Mouse (Mus musculus) embryonic facial prominence, embryonic 12.5 days (tissue): ENCODE measurements around the gene Msantd1. TPM values are rescaled to one million over a fixed set of nuclear protein-coding genes. Genes with fewer than 3 reads are reported as not detected.

Source experiments
- ATAC-seq: fragments of 200-750 bp; cut with Nextera tagmentation; 2 replicates; pipeline ENCODE4 v1.8.0; 2017; ENCODE audit not compliant: insufficient number of reproducible peaks, insufficient read depth, low FRiP score, low TSS enrichment
- H3K27ac ChIP-seq: fragments of 300-500 bp; sonication (generic); 2 replicates; pipeline ENCODE4 v1.5.1; 2016; ENCODE audit warnings: mild to moderate bottlenecking
- H3K27me3 ChIP-seq: fragments of 300-500 bp; sonication (generic); 2 replicates; pipeline ENCODE4 v1.6.1; 2016; ENCODE audit warnings: mild to moderate bottlenecking, moderate library complexity
- H3K36me3 ChIP-seq: fragments of 300-500 bp; sonication (generic); 2 replicates; pipeline ENCODE4 v1.6.1; 2016; ENCODE audit warnings: mild to moderate bottlenecking
- H3K4me1 ChIP-seq: fragments of 300-500 bp; sonication (generic); 2 replicates; pipeline ENCODE4 v1.6.1; 2016
- H3K4me2 ChIP-seq: fragments of 300-500 bp; sonication (generic); replicated peaks from 2 replicates; pipeline ENCODE4 v1.6.1; 2016; ENCODE audit warnings: mild to moderate bottlenecking, moderate library complexity
- H3K4me3 ChIP-seq: fragments of 300-500 bp; sonication (generic); 2 replicates; pipeline ENCODE4 v1.5.1; 2016; ENCODE audit warnings: mild to moderate bottlenecking
- H3K9ac ChIP-seq: fragments of 300-500 bp; sonication (generic); 2 replicates; pipeline ENCODE4 v1.6.1; 2016; ENCODE audit warnings: mild to moderate bottlenecking, moderate library complexity
- H3K9me3 ChIP-seq: fragments of 300-500 bp; sonication (generic); 2 replicates; pipeline ENCODE4 v1.6.1; 2016; ENCODE audit warnings: mild to moderate bottlenecking, moderate library complexity
- WGBS: fragments of 180-500 bp; shearing (Covaris S2); methylation state at CpG from one replicate; pipeline ENCODE4 v1.1.7; 2016; 5-methylcytosine and 5-hydroxymethylcytosine counted together
- polyA plus RNA-seq: library from polyadenylated mRNA; unstranded; fragments of >200 nt; fragmentation: Nextera tagmentation; extraction: Ambion mirVana; gene quantifications from 2 replicates; pipeline ENCODE4 v1.2.1, GENCODE M21; 2016

The Msantd1 gene
- polyA plus RNA-seq, 1 experiment from 2014 or later = 0.59 TPM

- WGBS = 94% methylated on average over 8 of the region's 8 CpGs
- Histone ChIP-seq H3K4me2 (peak overlapping the region; percentile 64), H3K27ac (no peak overlapping the region), H3K4me3 (peak overlapping the region; percentile 92; the same call in 1 of the 2 replicates), H3K9ac (0 out of 2 replicates have a peak overlapping the region, but pooled peaks have one; percentile 97), H3K36me3 (peaks cover 12% of the 10 kb centered on the region), H3K4me1 (peaks cover 21% of the 10 kb centered on the region), H3K27me3 (no peaks in the 10 kb centered on the region), H3K9me3 (0 out of 2 replicates have a peak, but pooled peaks cover 7% of the 10 kb centered on the region)
- ATAC-seq = no peak
Measured at GRCm38 (mm10) chr5:34951161-34951834, 43.5 kb downstream of the Msantd1 start.

GRCm38 (mm10) chr5:34954508-34954907 lies 46.7 kb downstream of the Msantd1 start:
- no peak overlapping the region for H3K4me3 ChIP-seq
- H3K27me3 ChIP-seq = no peaks in the 10 kb centered on the region
- H3K4me2 ChIP-seq = no peak overlapping the region
- H3K9me3 ChIP-seq = 0 out of 2 replicates have a peak, but pooled peaks cover 7% of the 10 kb centered on the region
- H3K36me3 ChIP-seq = peaks cover 12% of the 10 kb centered on the region
- WGBS = 80% methylated on average over 6 of the region's 6 CpGs
- ATAC-seq = no peak
- peaks cover 34% of the 10 kb centered on the region for H3K4me1 ChIP-seq
- H3K27ac ChIP-seq = no peak overlapping the region
- H3K9ac ChIP-seq = no peak overlapping the region

DNA sequence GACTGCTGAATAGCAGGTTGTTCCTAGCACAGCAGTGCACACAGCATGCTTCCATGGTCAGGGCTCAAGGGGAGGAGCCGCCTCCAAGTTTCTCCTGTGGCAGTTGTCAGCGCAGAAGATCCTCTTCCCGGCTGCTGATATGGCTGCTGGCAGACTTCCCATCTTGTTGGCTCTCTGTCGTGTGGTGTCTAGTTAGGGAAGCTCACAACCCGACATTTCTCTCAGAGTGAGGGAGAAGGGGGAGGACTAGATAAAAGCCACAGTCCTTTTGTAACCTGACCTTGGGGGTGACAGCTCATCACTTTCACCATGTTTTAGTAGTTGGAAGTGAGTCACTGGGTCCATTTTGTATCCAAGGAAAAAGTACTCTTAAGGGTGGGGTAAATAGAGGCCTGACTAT lies 47.8 kb downstream of the Msantd1 start:
- Histone ChIP-seq H3K9ac (no peak overlapping the region), H3K4me1 (peaks cover 36% of the 10 kb centered on the region), H3K27ac (no peak overlapping the region), H3K9me3 (0 out of 2 replicates have a peak, but pooled peaks cover 7% of the 10 kb centered on the region), H3K36me3 (peaks cover 12% of the 10 kb centered on the region), H3K4me3 (no peak overlapping the region), H3K27me3 (no peaks in the 10 kb centered on the region), H3K4me2 (no peak overlapping the region)
- no peak for ATAC-seq
- WGBS = 76% methylated on average over 5 of the region's 5 CpGs

DNA sequence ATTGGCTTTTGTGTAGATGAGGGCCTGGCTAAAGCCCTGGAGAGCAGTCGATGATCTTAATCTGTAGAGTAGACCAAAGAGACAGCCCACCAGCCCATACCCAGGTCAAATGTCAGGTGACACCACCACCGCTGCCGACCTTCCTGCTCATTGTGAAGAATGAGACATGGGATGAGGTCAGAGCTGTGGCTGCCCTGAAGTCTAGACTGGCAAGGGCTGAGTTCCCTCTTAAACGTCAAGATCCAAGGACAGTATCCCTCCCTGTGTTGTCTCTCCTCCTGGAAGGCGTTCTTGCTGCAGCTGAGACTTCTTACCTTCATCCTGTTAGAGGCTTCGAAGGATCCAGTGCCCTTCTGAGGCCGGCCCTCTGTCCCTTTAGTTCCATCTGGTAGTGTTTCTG lies 48.3 kb downstream of the Msantd1 start:
- peaks cover 30% of the 10 kb centered on the region for H3K4me1 ChIP-seq
- no peak overlapping the region for H3K4me2 ChIP-seq
- H3K27ac ChIP-seq = no peak overlapping the region
- 0 out of 2 replicates have a peak, but pooled peaks cover 7% of the 10 kb centered on the region for H3K9me3 ChIP-seq
- H3K36me3 ChIP-seq = peaks cover 11% of the 10 kb centered on the region
- H3K27me3 ChIP-seq = no peaks in the 10 kb centered on the region
- WGBS = 81% methylated on average over 7 of the region's 7 CpGs
- H3K9ac ChIP-seq = no peak overlapping the region
- H3K4me3 ChIP-seq = no peak overlapping the region
- no peak for ATAC-seq

DNA sequence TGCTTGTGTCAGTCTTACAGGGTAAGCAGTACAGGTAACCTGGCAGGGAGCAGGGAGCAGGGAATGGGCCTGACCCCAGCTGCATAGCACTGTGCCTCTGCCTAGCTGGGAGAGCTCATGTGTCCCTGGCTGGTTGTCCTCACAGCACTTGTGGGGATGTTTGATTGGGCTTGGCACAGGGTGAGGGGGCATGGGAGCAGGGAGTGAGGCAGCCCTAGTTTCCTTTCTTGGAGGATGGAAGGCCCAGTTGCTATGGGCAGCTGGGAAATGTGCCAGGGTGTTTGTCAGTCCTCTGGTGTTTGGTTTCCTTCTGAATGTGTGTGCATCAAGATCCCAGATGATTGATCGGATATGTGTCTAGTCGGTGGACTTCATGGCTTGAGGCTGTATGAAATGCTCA lies 49.2 kb downstream of the Msantd1 start:
- H3K4me2 ChIP-seq = no peak overlapping the region
- H3K27me3 ChIP-seq = no peaks in the 10 kb centered on the region
- H3K4me1 ChIP-seq = peaks cover 29% of the 10 kb centered on the region
- 76% methylated on average over 2 of the region's 2 CpGs for WGBS
- H3K36me3 ChIP-seq = peaks cover 6% of the 10 kb centered on the region
- ATAC-seq = no peak
- H3K27ac ChIP-seq = no peak overlapping the region
- H3K4me3 ChIP-seq = no peak overlapping the region
- H3K9ac ChIP-seq = no peak overlapping the region
- 0 out of 2 replicates have a peak, but pooled peaks cover 7% of the 10 kb centered on the region for H3K9me3 ChIP-seq

DNA sequence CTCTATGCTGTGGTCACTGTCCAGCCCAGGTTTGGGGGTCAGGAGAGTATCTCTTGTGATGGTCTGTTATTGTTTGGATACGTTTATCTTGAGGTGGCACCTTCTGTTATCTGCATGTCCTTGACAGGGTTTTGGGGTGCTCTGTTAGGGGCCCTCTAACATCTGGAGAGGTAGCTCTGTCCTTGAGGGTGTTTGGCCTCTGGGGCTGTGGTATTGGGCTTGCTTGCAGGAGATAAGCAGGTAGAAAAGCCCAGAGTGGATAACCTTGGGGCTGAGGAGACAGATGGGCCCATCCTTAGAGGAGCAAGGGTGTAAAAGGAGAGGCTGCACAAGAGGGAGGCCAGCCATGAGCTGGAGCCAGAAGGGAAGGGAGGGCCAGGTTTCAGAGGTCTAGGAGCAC lies 52.2 kb downstream of the Msantd1 start:
- no peaks in the 10 kb centered on the region for H3K27me3 ChIP-seq
- WGBS = 67% methylated on average over 1 of the region's 1 CpGs
- peaks cover 29% of the 10 kb centered on the region for H3K4me1 ChIP-seq
- H3K9me3 ChIP-seq = no peaks in the 10 kb centered on the region
- no peak overlapping the region for H3K4me2 ChIP-seq
- no peak for ATAC-seq
- H3K4me3 ChIP-seq = no peak overlapping the region
- peaks cover 4% of the 10 kb centered on the region for H3K36me3 ChIP-seq
- no peak overlapping the region for H3K27ac ChIP-seq
- H3K9ac ChIP-seq = no peak overlapping the region

- Histone ChIP-seq H3K4me2 (no peak overlapping the region), H3K36me3 (peaks cover 43% of the 10 kb centered on the region), H3K27me3 (no peaks in the 10 kb centered on the region), H3K4me1 (no peaks in the 10 kb centered on the region), H3K4me3 (no peak overlapping the region), H3K27ac (no peak overlapping the region), H3K9me3 (no peaks in the 10 kb centered on the region), H3K9ac (no peak overlapping the region)
- 95% methylated on average over 12 of the region's 12 CpGs for WGBS
- no peak for ATAC-seq
Measured at GRCm38 (mm10) chr5:34965531-34965930, 57.7 kb downstream of the Msantd1 start.

GRCm38 (mm10) chr5:34968386-34968785 lies 60.6 kb downstream of the Msantd1 start:
- ATAC-seq = no peak
- H3K27ac ChIP-seq = no peak overlapping the region
- H3K9me3 ChIP-seq = no peaks in the 10 kb centered on the region
- H3K4me2 ChIP-seq = no peak overlapping the region
- no peak overlapping the region for H3K9ac ChIP-seq
- no peaks in the 10 kb centered on the region for H3K4me1 ChIP-seq
- peaks cover 60% of the 10 kb centered on the region for H3K36me3 ChIP-seq
- no peak overlapping the region for H3K4me3 ChIP-seq
- no peaks in the 10 kb centered on the region for H3K27me3 ChIP-seq
- 89% methylated on average over 5 of the region's 5 CpGs for WGBS

- ATAC-seq = no peak
- Histone ChIP-seq H3K4me3 (no peak overlapping the region), H3K4me2 (no peak overlapping the region), H3K36me3 (peaks cover 60% of the 10 kb centered on the region), H3K27ac (no peak overlapping the region), H3K4me1 (no peaks in the 10 kb centered on the region), H3K27me3 (no peaks in the 10 kb centered on the region), H3K9me3 (no peaks in the 10 kb centered on the region), H3K9ac (no peak overlapping the region)
- 87% methylated on average over 3 of the region's 3 CpGs for WGBS
Measured at GRCm38 (mm10) chr5:34972471-34972870, 64.7 kb downstream of the Msantd1 start.

Other genes with a start within 250 kb of the Msantd1 start
- 26.8 and 32.8 TPM in 2 replicates for gene Nop14, start 247.9 kb upstream of the Msantd1 start, polyA plus RNA-seq
- 4.8 and 5.2 TPM in 2 replicates for gene Grk4, start 247.6 kb upstream of the Msantd1 start, polyA plus RNA-seq
- 18.1 and 20.5 TPM in 2 replicates for gene Htt, start 146.3 kb upstream of the Msantd1 start, polyA plus RNA-seq
- gene Rgs12, start 41.4 kb downstream of the Msantd1 start, polyA plus RNA-seq = 55.0 and 56.3 TPM in 2 replicates
- 0.67 and 0.90 TPM in 2 replicates for gene Hgfac, start 133.5 kb downstream of the Msantd1 start, polyA plus RNA-seq
- gene Dok7, start 148.8 kb downstream of the Msantd1 start, polyA plus RNA-seq = 2.0 and 2.3 TPM in 2 replicates
- 113 and 115 TPM in 2 replicates for gene Lrpap1, start 197.8 kb downstream of the Msantd1 start, polyA plus RNA-seq